ENCODE assay signal across 9 mouse cellular contexts in genomic region chr14:54913343-54913742, GRCm38 (mm10). TPM values are rescaled to one million over a fixed set of nuclear protein-coding genes. Genes with fewer than 3 reads are reported as not detected.
DNase-seq lines count a peak whose midpoint lies in the region; ATAC-seq and TF ChIP-seq lines count a peak whose summit lies in the region.
"Had no signal": no experiment of that assay in that cellular context is flagged by ENCODE, and none has a peak within 500 bp of the region (broad histone marks: within the 10 kb centered on the region; RNA-seq: fewer than 3 reads in every experiment).

No protein-coding gene starts in this region.

- H3K27me3 ChIP-seq in heart, embryonic 11.5 days (ENCODE audit: control insufficient read depth, insufficient read depth, low read length), result no peaks in the 10 kb centered on the region
- no peaks in the 10 kb centered on the region for H3K27me3 ChIP-seq in forebrain, embryonic 15.5 days
- H3K27me3 ChIP-seq in liver, embryonic 14.5 days (ENCODE audit: control insufficient read depth, insufficient read depth, low read length), result peaks cover 40% of the 10 kb centered on the region

- ATAC-seq in heart, embryonic 11.5 days (replicated peaks; ENCODE audit: insufficient number of reproducible peaks, low FRiP score, low TSS enrichment), result no peak
- ATAC-seq in forebrain, embryonic 15.5 days (replicated peaks), result 0 out of 2 replicates have a peak, but pooled peaks have one; percentile 3
- ATAC-seq in liver, embryonic 14.5 days (ENCODE audit: insufficient read depth), result no peak

- no peak overlapping the region for H3K27ac ChIP-seq in heart, embryonic 11.5 days (ENCODE audit: low read depth, low read length)
- no peak overlapping the region for H3K27ac ChIP-seq in ES-E14 (ENCODE audit: insufficient read depth, low read depth, low read length, poor library complexity, severe bottlenecking)
- H3K27ac ChIP-seq in forebrain, embryonic 15.5 days (replicated peaks), result peak overlapping the region; percentile 87
- no peak overlapping the region for H3K27ac ChIP-seq in liver, embryonic 14.5 days

- H3K4me1 ChIP-seq in heart, embryonic 11.5 days (ENCODE audit: control insufficient read depth, insufficient read depth, low read length), result peaks cover 13% of the 10 kb centered on the region
- peaks cover 0 to 8% of the 10 kb centered on the region in 2 experiments; a peak in 2 of 4 replicates for H3K4me1 ChIP-seq in ES-E14 (ENCODE audit: control insufficient read depth in 2 of 2, insufficient read depth in 2 of 2, low read length in 2 of 2, poor library complexity in 1 of 2)
- peaks cover 21% of the 10 kb centered on the region for H3K4me1 ChIP-seq in forebrain, embryonic 15.5 days
- H3K4me1 ChIP-seq in liver, embryonic 14.5 days (replicated peaks; ENCODE audit: control insufficient read depth in 2 of 2, insufficient read depth in 2 of 2, low read length in 1 of 2), result no peaks in the 10 kb centered on the region

- H3K4me3 ChIP-seq in heart, embryonic 11.5 days (ENCODE audit: low read depth, low read length), result peak overlapping the region; percentile 72
- peak overlapping the region; percentile 89 to 90; a peak in 3 of 4 replicates for H3K4me3 ChIP-seq in ES-E14 (ENCODE audit: insufficient read depth in 1 of 2, low read depth in 1 of 2, low read length in 2 of 2, poor library complexity in 1 of 2, severe bottlenecking in 1 of 2)
- H3K4me3 ChIP-seq in forebrain, embryonic 15.5 days, result peak overlapping the region; percentile 74
- H3K4me3 ChIP-seq in liver, embryonic 14.5 days (ENCODE audit: insufficient read depth in 1 of 2, low read depth in 2 of 2, low read length in 2 of 2), result peak overlapping the region; percentile 18 to 55; a peak in 3 of 4 replicates

- TF ChIP-seq CTCF in liver, embryonic 14.5 days (IDR thresholded peaks at IDR 0.05; ENCODE audit: low read depth), result no peak

- peak overlapping the region; percentile 82; the same call in 1 of the 2 replicates for H3K9ac ChIP-seq in heart, embryonic 11.5 days (ENCODE audit: low read depth, low read length)
- H3K9ac ChIP-seq in ES-E14 (ENCODE audit: insufficient read depth, low read depth, low read length, poor library complexity, severe bottlenecking), result no peak overlapping the region
- peak overlapping the region; percentile 84 for H3K9ac ChIP-seq in forebrain, embryonic 15.5 days (replicated peaks)
- H3K9ac ChIP-seq in liver, embryonic 14.5 days (replicated peaks), result no peak overlapping the region

- WGBS in heart, embryonic 11.5 days (ENCODE audit: insufficient replicate concordance), result 18% methylated on average over 10 of the region's 10 CpGs
- WGBS in forebrain, embryonic 15.5 days, result 14% methylated on average over 10 of the region's 10 CpGs
- WGBS in liver, embryonic 14.5 days (ENCODE audit: insufficient replicate concordance), result 21% methylated on average over 10 of the region's 10 CpGs

- TF ChIP-seq EP300 in liver, embryonic 14.5 days (IDR thresholded peaks at IDR 0.05; ENCODE audit: low read depth), result no peak

- in situ Hi-C loops in ES-E14 (cut with MboI; ENCODE audit: low sequenced_read_pairs in 2 of 2, unreplicated experiment in 2 of 2), result no loop called here

- H3K9me3 ChIP-seq in heart, embryonic 11.5 days (replicated peaks; ENCODE audit: control insufficient read depth, low read length), result no peaks in the 10 kb centered on the region
- H3K9me3 ChIP-seq in ES-E14 (ENCODE audit: control insufficient read depth, insufficient read depth, low read depth, low read length), result no peaks in the 10 kb centered on the region; the same call in 1 of the 2 replicates
- no peaks in the 10 kb centered on the region for H3K9me3 ChIP-seq in forebrain, embryonic 15.5 days
- H3K9me3 ChIP-seq in liver, embryonic 14.5 days (ENCODE audit: control insufficient read depth, low read length), result no peaks in the 10 kb centered on the region

- peak overlapping the region; percentile 95 for H3K4me2 ChIP-seq in heart, embryonic 11.5 days
- peak overlapping the region; percentile 83 for H3K4me2 ChIP-seq in forebrain, embryonic 15.5 days (replicated peaks)
- peak overlapping the region; percentile 58 for H3K4me2 ChIP-seq in liver, embryonic 14.5 days (ENCODE audit: low read depth)

- no peak for DNase-seq in heart, adult 11 months
- no peak for DNase-seq in ES-E14 (ENCODE audit: low read depth, low spot score)
- no peak for DNase-seq in liver, embryonic 14.5 days (ENCODE audit: low read depth in 3 of 3, low spot score in 3 of 3)
- no peak for DNase-seq in thymus, postnatal 0 days (ENCODE audit: low spot score)
- DNase-seq in left cerebral cortex, adult 8-10 months (ENCODE audit: low spot score in 2 of 2), result no peak
- DNase-seq in embryo, embryonic 9.5 days (ENCODE audit: extremely low spot score), result no peak

- H3K36me3 ChIP-seq in heart, embryonic 11.5 days (ENCODE audit: control insufficient read depth, insufficient read depth, low read length), result no peaks in the 10 kb centered on the region; the same call in 1 of the 2 replicates
- peaks cover 16% of the 10 kb centered on the region for H3K36me3 ChIP-seq in ES-E14 (ENCODE audit: control insufficient read depth, insufficient read depth, low read length, poor library complexity, severe bottlenecking)
- H3K36me3 ChIP-seq in forebrain, embryonic 15.5 days, result peaks cover 22% of the 10 kb centered on the region
- H3K36me3 ChIP-seq in liver, embryonic 14.5 days (replicated peaks; ENCODE audit: control insufficient read depth, insufficient read depth, low read depth), result no peaks in the 10 kb centered on the region

TF ChIP-seq in ES-E14, 5 proteins besides CTCF, POLR2A, EP300 and RAD21:
- TF ChIP-seq CHD2 (IDR thresholded peaks at IDR 0.05; ENCODE audit: low read depth, low read length) (no peak), ZC3H11A (IDR thresholded peaks at IDR 0.05; ENCODE audit: borderline replicate concordance, low read depth, low read length) (no peak), HCFC1 (IDR thresholded peaks at IDR 0.05; ENCODE audit: borderline replicate concordance, insufficient read depth, low read length) (no peak), MAFK (IDR thresholded peaks at IDR 0.05; ENCODE audit: insufficient read depth, low read depth, low read length) (no peak), ZNF384 (IDR thresholded peaks at IDR 0.05; ENCODE audit: low read depth, low read length) (no peak)

RNA-seq across cellular contexts. Expression of gene Slc22a17, which starts 0.4 kb away (rescaled TPM):
- 26.0 and 28.7 TPM in 2 replicates for polyA plus RNA-seq in heart, embryonic 11.5 days (2014; fragmentation: Nextera tagmentation; extraction: Ambion mirVana)
- total RNA-seq in ES-E14 (2012; rRNA removed), result 5.2 and 16.2 TPM in 2 replicates
- 154 and 167 TPM in 2 replicates for polyA plus RNA-seq in forebrain, embryonic 15.5 days (2015; fragmentation: Nextera tagmentation; extraction: Ambion mirVana)
- polyA plus RNA-seq in liver, embryonic 14.5 days (2012; rRNA removed), result 4.2 and 5.1 TPM in 2 replicates
- polyA plus RNA-seq in liver, embryonic 14.5 days (2014; fragmentation: Nextera tagmentation; extraction: Ambion mirVana), result 0.79 and 0.96 TPM in 2 replicates
- 4.1 and 4.3 TPM in 2 replicates for polyA plus RNA-seq in thymus, postnatal 0 days (2015; fragmentation: Nextera tagmentation; extraction: Ambion mirVana)
- 100 to 1,000 TPM; 565 to 622 (median 604) TPM for total RNA-seq in left cerebral cortex, adult 8-10 months (2022)

RNA-seq across cellular contexts. Expression of gene Efs, which starts 12.6 kb away (rescaled TPM):
- polyA plus RNA-seq in heart, embryonic 11.5 days (2014; fragmentation: Nextera tagmentation; extraction: Ambion mirVana), result 11.0 and 12.7 TPM in 2 replicates
- 10.8 and 28.3 TPM in 2 replicates for total RNA-seq in ES-E14 (2012; rRNA removed)
- 27.6 and 30.4 TPM in 2 replicates for polyA plus RNA-seq in forebrain, embryonic 15.5 days (2015; fragmentation: Nextera tagmentation; extraction: Ambion mirVana)
- 0.54 and 0.69 TPM in 2 replicates for polyA plus RNA-seq in liver, embryonic 14.5 days (2012; rRNA removed)
- 0.23 and 0.39 TPM in 2 replicates for polyA plus RNA-seq in liver, embryonic 14.5 days (2014; fragmentation: Nextera tagmentation; extraction: Ambion mirVana)
- 8.2 and 9.2 TPM in 2 replicates for polyA plus RNA-seq in thymus, postnatal 0 days (2015; fragmentation: Nextera tagmentation; extraction: Ambion mirVana)
- total RNA-seq in left cerebral cortex, adult 8-10 months (2022), result 10 to 100 TPM in 1 of 4 experiments, 1 to 10 TPM in 3; 8.9 to 10.3 (median 9.1) TPM
- total RNA-seq: common myeloid progenitor, adult 5-6 weeks had no signal

RNA-seq across cellular contexts. Expression of gene Il25, which starts 19.2 kb away (rescaled TPM):
- polyA plus RNA-seq in heart, embryonic 11.5 days (2014; fragmentation: Nextera tagmentation; extraction: Ambion mirVana), result not detected in 2 replicates
- 0.27 and 0.74 TPM in 2 replicates for total RNA-seq in ES-E14 (2012; rRNA removed)
- 0.27 and 0.29 TPM in 2 replicates for polyA plus RNA-seq in forebrain, embryonic 15.5 days (2015; fragmentation: Nextera tagmentation; extraction: Ambion mirVana)
- polyA plus RNA-seq in liver, embryonic 14.5 days (2012; rRNA removed), result not detected in 2 replicates
- polyA plus RNA-seq in liver, embryonic 14.5 days (2014; fragmentation: Nextera tagmentation; extraction: Ambion mirVana), result not detected in 2 replicates
- polyA plus RNA-seq in thymus, postnatal 0 days (2015; fragmentation: Nextera tagmentation; extraction: Ambion mirVana), result not detected in 2 replicates
- under 1 TPM in 1 of 4 experiments, not detected in 3; 0.53 TPM for total RNA-seq in left cerebral cortex, adult 8-10 months (2022)
- total RNA-seq: common myeloid progenitor, adult 5-6 weeks had no signal

RNA-seq across cellular contexts. Expression of gene Pabpn1, which starts 21.0 kb away (rescaled TPM):
- 89.5 and 99.0 TPM in 2 replicates for polyA plus RNA-seq in heart, embryonic 11.5 days (2014; fragmentation: Nextera tagmentation; extraction: Ambion mirVana)
- total RNA-seq in ES-E14 (2012; rRNA removed), result 76.8 and 117 TPM in 2 replicates
- 163 and 164 TPM in 2 replicates for polyA plus RNA-seq in forebrain, embryonic 15.5 days (2015; fragmentation: Nextera tagmentation; extraction: Ambion mirVana)
- 98.8 and 110 TPM in 2 replicates for polyA plus RNA-seq in liver, embryonic 14.5 days (2012; rRNA removed)
- 47.1 and 51.7 TPM in 2 replicates for polyA plus RNA-seq in liver, embryonic 14.5 days (2014; fragmentation: Nextera tagmentation; extraction: Ambion mirVana)
- 91.7 and 109 TPM in 2 replicates for polyA plus RNA-seq in thymus, postnatal 0 days (2015; fragmentation: Nextera tagmentation; extraction: Ambion mirVana)
- total RNA-seq in left cerebral cortex, adult 8-10 months (2022), result 100 to 1,000 TPM; 231 to 262 (median 243) TPM

RNA-seq across cellular contexts. Expression of gene Cmtm5, which starts 22.7 kb away (rescaled TPM):
- polyA plus RNA-seq in heart, embryonic 11.5 days (2014; fragmentation: Nextera tagmentation; extraction: Ambion mirVana), result 0.49 and 0.90 TPM in 2 replicates
- total RNA-seq in ES-E14 (2012; rRNA removed), result 0.74 TPM in 1 of 2 replicates, not detected in the other
- polyA plus RNA-seq in forebrain, embryonic 15.5 days (2015; fragmentation: Nextera tagmentation; extraction: Ambion mirVana), result 3.8 and 5.5 TPM in 2 replicates
- 0.04 TPM in 1 of 2 replicates, not detected in the other for polyA plus RNA-seq in liver, embryonic 14.5 days (2012; rRNA removed)
- not detected in 2 replicates for polyA plus RNA-seq in liver, embryonic 14.5 days (2014; fragmentation: Nextera tagmentation; extraction: Ambion mirVana)
- polyA plus RNA-seq in thymus, postnatal 0 days (2015; fragmentation: Nextera tagmentation; extraction: Ambion mirVana), result 0.22 TPM in 1 of 2 replicates, not detected in the other
- total RNA-seq in left cerebral cortex, adult 8-10 months (2022), result 10 to 100 TPM; 60.3 to 67.9 (median 64.0) TPM
- total RNA-seq: common myeloid progenitor, adult 5-6 weeks had no signal

Comparison
In these comparisons a context has a peak if more than half of its experiments do, and no peak if none do; other contexts are left out.
1. H3K4me3 ChIP-seq: peak in every context shown above with its lines; median percentile 90 in ES-E14; 74 in forebrain, embryonic 15.5 days; 72 in heart, embryonic 11.5 days; 36 in liver, embryonic 14.5 days.
2. H3K9ac ChIP-seq: peak in heart, embryonic 11.5 days (single experiment) and forebrain, embryonic 15.5 days (single experiment); none in ES-E14 (single experiment) and liver, embryonic 14.5 days (single experiment).
3. Peak in every context shown above with its lines, with median percentiles within 50 percentile points of each other: H3K4me2 ChIP-seq.